Mouse (Mus musculus) heart, postnatal 14 days (tissue): Measurements from ENCODE around the gene Hdgfl3. TPM values are rescaled to one million over a fixed set of nuclear protein-coding genes. Genes with fewer than 3 reads are reported as not detected.

Experiments used
- DNase-seq, 2 experiments: peaks; one replicate each; pipeline ENCODE4 v3.0.0; 2021 to 2022
- intact Hi-C: fragments of 180-260 bp; cut with DNase I; formaldehyde crosslinking; loops from one replicate; pipeline ENCODE4 v1.15.1; 2025
- long read RNA-seq, 2 experiments: library from polyadenylated mRNA; stranded (forward); transcript quantifications; one replicate each; pipeline ENCODE4 v2.0.0; 2021
- total RNA-seq, 2 experiments: library from RNA; stranded (reverse); gene quantifications; 2 replicates each; pipeline ENCODE4 v1.2.3; 2021

Gene Hdgfl3
- total RNA-seq, result 1 to 10 TPM; 8.3 to 9.5 TPM
- long read RNA-seq, experiment 1, full-length matches to known transcripts, result 6 of 8 reads
- long read RNA-seq, experiment 1, partial matches to known transcripts, result 1 of 8 reads
- long read RNA-seq, experiment 1, other reads (novel, unspliced or antisense), result 1 of 8 reads
- long read RNA-seq, experiment 2, full-length matches to known transcripts, result 11 of 14 reads
- long read RNA-seq, experiment 2, partial matches to known transcripts, result 0 of 14 reads
- long read RNA-seq, experiment 2, other reads (novel, unspliced or antisense), result 3 of 14 reads

- intact Hi-C loops, result loop anchor here (2.0 to 5.0 kb wide), 3 partner anchors 67 to 147 kb away; partner anchors contain the start of genes 3110040N11Rik and Btbd1
- DNase-seq, result peak; percentile 85 to 89
Observed at GRCm38 (mm10) chr7:81934267-81934745, at the start of gene Hdgfl3. TSS of gene Hdgfl3 (minus strand) at chr7:81934473.

GRCm38 (mm10) chr7:81983651-81984050 is 49.4 kb upstream of the Hdgfl3 start:
- DNase-seq, result no peak
- intact Hi-C loops, result no loop called here

GRCm38 (mm10) chr7:81978304-81978703 is 44.0 kb upstream of the Hdgfl3 start:
- intact Hi-C loops, result no loop called here
- DNase-seq, result no peak

GRCm38 (mm10) chr7:81974616-81975015 is 40.3 kb upstream of the Hdgfl3 start:
- intact Hi-C loops, result no loop called here
- no peak for DNase-seq

GRCm38 (mm10) chr7:81973939-81974338 is 39.7 kb upstream of the Hdgfl3 start:
- no peak for DNase-seq
- intact Hi-C loops, result no loop called here

- no peak for DNase-seq
- intact Hi-C loops, result no loop called here
Observed at GRCm38 (mm10) chr7:81973339-81973738, 39.1 kb upstream of the Hdgfl3 start.

GRCm38 (mm10) chr7:81968975-81969374 is 34.7 kb upstream of the Hdgfl3 start:
- DNase-seq, result no peak
- intact Hi-C loops, result no loop called here

GRCm38 (mm10) chr7:81968451-81968850 is 34.2 kb upstream of the Hdgfl3 start:
- intact Hi-C loops, result no loop called here
- DNase-seq, result no peak

- intact Hi-C loops, result no loop called here
- no peak for DNase-seq
Observed at GRCm38 (mm10) chr7:81966195-81966594, 31.9 kb upstream of the Hdgfl3 start.

GRCm38 (mm10) chr7:81959704-81960103 is 25.4 kb upstream of the Hdgfl3 start:
- intact Hi-C loops, result loop anchor here (1.0 to 2.0 kb wide), 3 partner anchors 162 to 315 kb away; no protein-coding TSS in a partner anchor
- peak; percentile 11 to 50 for DNase-seq

GRCm38 (mm10) chr7:81954208-81954846 is 20.1 kb upstream of the Hdgfl3 start:
- intact Hi-C loops, result loop anchor here (1.0 to 5.0 kb wide), 2 partner anchors 87 to 165 kb away; partner anchors contain the start of gene 3110040N11Rik
- peak in 1 of 2 experiments; percentile 17 for DNase-seq

GRCm38 (mm10) chr7:81950499-81950898 is 16.2 kb upstream of the Hdgfl3 start:
- DNase-seq, result no peak
- intact Hi-C loops, result loop anchor here (5.0 kb wide), 1 partner anchor 83 kb away; no protein-coding TSS in a partner anchor

- intact Hi-C loops, result no loop called here
- DNase-seq, result no peak
Observed at GRCm38 (mm10) chr7:81945398-81945797, 11.1 kb upstream of the Hdgfl3 start.

GRCm38 (mm10) chr7:81934806-81935205 is 533 bp upstream of the Hdgfl3 start:
- DNase-seq, result no peak
- intact Hi-C loops, result loop anchor here (2.0 to 5.0 kb wide), 3 partner anchors 68 to 148 kb away; partner anchors contain the start of genes 3110040N11Rik and Btbd1

- DNase-seq, result peak; percentile 76 to 79
- intact Hi-C loops, result loop anchor here (2.0 to 5.0 kb wide), 3 partner anchors 66 to 146 kb away; partner anchors contain the start of genes 3110040N11Rik and Btbd1
Observed at GRCm38 (mm10) chr7:81933601-81934266, 539 bp downstream of the Hdgfl3 start.

GRCm38 (mm10) chr7:81933061-81933600 is 1.1 kb downstream of the Hdgfl3 start:
- intact Hi-C loops, result loop anchor here (5.0 kb wide), 2 partner anchors 66 to 146 kb away; partner anchors contain the start of gene 3110040N11Rik
- peak in 1 of 2 experiments; percentile 5 for DNase-seq

GRCm38 (mm10) chr7:81932521-81933045 is 1.7 kb downstream of the Hdgfl3 start:
- intact Hi-C loops, result loop anchor here (5.0 kb wide), 2 partner anchors 65 to 145 kb away; partner anchors contain the start of gene 3110040N11Rik
- DNase-seq, result no peak

GRCm38 (mm10) chr7:81928998-81929397 is 5.3 kb downstream of the Hdgfl3 start:
- DNase-seq, result no peak
- intact Hi-C loops, result no loop called here

GRCm38 (mm10) chr7:81921379-81921952 is 12.8 kb downstream of the Hdgfl3 start:
- DNase-seq, result no peak
- intact Hi-C loops, result no loop called here

- intact Hi-C loops, result no loop called here
Observed at GRCm38 (mm10) chr7:81920314-81920713, 14.0 kb downstream of the Hdgfl3 start.

More at GRCm38 (mm10) chr7:81920314-81920713, 14.0 kb downstream of the Hdgfl3 start:
- DNase-seq, result no peak
